19 mouse cellular contexts compared by ENCODE assay signal in the genomic region with DNA sequence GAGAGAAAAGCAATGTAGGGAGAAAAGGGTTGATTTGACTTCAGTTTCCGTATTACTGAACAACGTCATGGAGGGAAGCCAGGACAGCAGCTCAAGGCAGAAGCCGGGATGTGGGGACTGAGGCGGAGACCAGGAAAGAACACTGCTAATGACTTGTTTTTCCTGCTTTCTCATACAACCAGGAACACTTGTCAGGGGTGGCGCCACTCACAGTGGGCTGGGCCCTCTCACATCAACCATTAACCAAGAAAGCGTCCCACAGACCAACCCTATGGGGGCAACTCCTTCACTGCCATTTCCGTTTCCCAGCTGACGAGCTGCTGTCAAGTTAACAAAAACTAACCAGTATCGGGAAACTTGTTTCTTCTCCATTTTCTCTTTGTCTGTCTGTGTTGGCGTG. TPM values are rescaled to one million over a fixed set of nuclear protein-coding genes. Genes with fewer than 3 reads are reported as not detected.
"Had no signal": no experiment of that assay in that cellular context is flagged by ENCODE, and none has a peak within 500 bp of the region (broad histone marks: within the 10 kb centered on the region; RNA-seq: fewer than 3 reads in every experiment).

No protein-coding gene starts in this region.

- H3K9ac ChIP-seq: lung, embryonic 14.5 days; midbrain, embryonic 12.5 days; neural tube, embryonic 12.5 days; stomach, embryonic 15.5 days had no signal

- H3K27me3 ChIP-seq: neural tube, embryonic 12.5 days; stomach, embryonic 15.5 days had no signal

- H3K4me1 ChIP-seq: midbrain, embryonic 10.5 days; midbrain, embryonic 12.5 days; neural tube, embryonic 12.5 days; stomach, embryonic 15.5 days had no signal

- H3K4me3 ChIP-seq: midbrain, embryonic 10.5 days; midbrain, embryonic 12.5 days; neural tube, embryonic 12.5 days; stomach, embryonic 15.5 days had no signal

- ATAC-seq: midbrain, embryonic 16.5 days had no signal

- H3K4me2 ChIP-seq: lung, embryonic 14.5 days; midbrain, embryonic 12.5 days; neural tube, embryonic 12.5 days; stomach, embryonic 15.5 days had no signal

- DNase-seq: lung, adult 18-20 months; lung, embryonic 14.5 days; lung, postnatal 10 days; lung, postnatal 4 days; midbrain, embryonic 14.5 days; right cerebral cortex, postnatal 14 days; thymus, adult 2 months; thymus, postnatal 25 days; thymus, postnatal 4 days had no signal

- H3K36me3 ChIP-seq: midbrain, embryonic 10.5 days; midbrain, embryonic 12.5 days; neural tube, embryonic 12.5 days; stomach, embryonic 15.5 days had no signal

- H3K27ac ChIP-seq: midbrain, embryonic 10.5 days; midbrain, embryonic 12.5 days; neural tube, embryonic 12.5 days; stomach, embryonic 15.5 days; stomach, postnatal 0 days had no signal

- H3K9me3 ChIP-seq: midbrain, embryonic 10.5 days; midbrain, embryonic 12.5 days; neural tube, embryonic 12.5 days; stomach, embryonic 15.5 days had no signal

RNA-seq across cellular contexts. Expression of a gene that starts 18.4 kb away (rescaled TPM):
- total RNA-seq: megakaryocyte, adult 5-6 weeks; megakaryocyte-erythroid progenitor cell, adult 5-6 weeks; neutrophil, adult 5-6 weeks had no signal
- polyA plus RNA-seq: lung, embryonic 14.5 days; spleen, adult 2 months had no signal
